Mouse (Mus musculus) CD4-positive, CD25-positive, alpha-beta regulatory T cell, adult 2 months (primary cell): Measurements from ENCODE around the gene Mapkbp1.

Experiments
- DNase-seq: peaks from one replicate; pipeline ENCODE4 v3.0.0-alpha.2; 2012; ENCODE audit warnings: low read depth, low spot score

Gene Mapkbp1

DNA sequence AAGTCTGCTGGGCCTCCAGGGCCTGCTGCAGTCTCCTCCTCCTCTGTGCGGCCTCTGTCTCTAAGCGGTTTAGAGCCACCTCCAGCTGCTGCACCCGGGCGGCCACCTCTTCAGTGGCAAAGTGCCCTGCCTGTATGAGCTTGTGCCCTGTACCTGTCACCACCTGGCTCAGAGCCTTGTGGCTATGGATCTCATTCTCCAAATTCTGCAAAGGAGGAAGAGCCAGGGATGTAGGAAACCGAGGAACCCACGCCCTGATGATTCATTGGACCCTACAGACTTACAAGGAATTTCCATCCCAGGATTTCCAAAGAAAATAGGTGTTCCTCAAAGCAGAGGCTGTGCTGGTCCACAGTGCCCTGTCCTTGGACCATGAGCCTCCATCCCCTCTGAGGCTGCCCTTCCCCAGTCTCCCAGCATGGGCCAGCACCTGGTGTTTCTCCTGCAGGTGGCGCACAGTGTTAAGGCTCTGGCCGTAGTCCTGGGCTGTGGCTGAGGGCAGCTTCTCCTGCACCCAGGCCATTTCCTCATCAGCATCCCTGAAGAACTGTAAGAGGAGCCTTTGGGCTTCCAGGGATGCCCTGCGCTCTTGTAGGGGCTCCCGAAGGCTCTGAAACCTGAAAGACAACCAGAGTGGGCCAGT is 77.3 kb downstream of the Mapkbp1 start:
- DNase-seq = peak; percentile 20

DNA sequence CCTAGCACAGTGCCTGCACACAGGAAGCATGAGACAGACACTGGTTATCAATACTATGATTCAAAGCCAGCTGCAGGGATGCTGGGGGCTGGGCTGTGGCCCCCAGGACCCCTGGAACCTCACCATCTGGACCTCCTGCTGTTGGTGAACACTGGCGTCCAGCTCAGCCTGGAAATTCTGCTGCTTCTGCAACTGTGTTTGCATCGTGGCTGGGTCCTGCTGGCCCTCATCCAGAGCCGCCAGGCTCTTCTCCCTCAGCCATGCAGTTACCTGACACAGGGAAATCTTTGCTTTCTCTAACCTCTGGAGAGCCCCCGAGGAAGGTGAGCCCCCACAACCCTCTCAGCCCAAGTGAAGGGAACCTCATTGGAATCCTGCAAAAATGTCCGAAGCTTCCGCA is 78.9 kb downstream of the Mapkbp1 start:
- DNase-seq = no peak

DNA sequence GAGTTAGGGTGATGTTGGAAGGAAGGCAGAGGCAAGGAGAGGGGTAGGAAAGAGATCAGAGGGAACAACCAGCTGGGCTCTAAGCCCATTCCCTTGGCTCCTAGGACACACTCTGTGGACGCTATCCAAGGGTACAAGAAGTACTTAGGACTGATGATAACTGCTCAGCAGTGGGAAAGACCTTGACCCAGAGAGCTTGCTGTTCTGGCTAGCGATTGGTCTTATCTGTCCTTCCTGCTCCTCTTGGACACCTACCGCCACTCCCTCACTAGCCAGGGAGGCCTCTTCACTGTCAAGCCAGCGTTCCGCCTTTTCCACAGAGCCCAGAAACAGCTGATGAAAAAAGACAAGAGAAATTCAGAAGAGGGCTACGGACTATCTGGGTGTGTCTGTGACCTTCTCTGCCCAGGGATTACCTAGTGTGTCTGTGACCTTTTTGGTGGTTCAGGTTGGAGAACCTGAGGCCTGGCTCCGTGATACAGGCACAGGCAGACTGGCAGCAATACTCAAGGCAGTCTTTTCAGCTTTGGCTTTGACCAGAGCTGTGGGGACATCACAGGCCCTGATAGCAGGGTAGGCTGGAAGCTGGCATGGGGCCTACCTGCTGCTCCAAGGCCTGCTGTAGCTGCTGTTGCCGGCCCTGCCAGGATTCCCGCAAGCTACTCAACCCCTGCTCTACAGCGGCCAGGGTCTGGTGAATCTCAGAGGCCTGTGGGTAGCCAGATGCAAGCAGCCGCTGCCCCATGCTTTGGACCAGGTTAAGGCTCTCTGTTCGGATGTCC is 82.5 kb downstream of the Mapkbp1 start:
- DNase-seq = no peak

DNA sequence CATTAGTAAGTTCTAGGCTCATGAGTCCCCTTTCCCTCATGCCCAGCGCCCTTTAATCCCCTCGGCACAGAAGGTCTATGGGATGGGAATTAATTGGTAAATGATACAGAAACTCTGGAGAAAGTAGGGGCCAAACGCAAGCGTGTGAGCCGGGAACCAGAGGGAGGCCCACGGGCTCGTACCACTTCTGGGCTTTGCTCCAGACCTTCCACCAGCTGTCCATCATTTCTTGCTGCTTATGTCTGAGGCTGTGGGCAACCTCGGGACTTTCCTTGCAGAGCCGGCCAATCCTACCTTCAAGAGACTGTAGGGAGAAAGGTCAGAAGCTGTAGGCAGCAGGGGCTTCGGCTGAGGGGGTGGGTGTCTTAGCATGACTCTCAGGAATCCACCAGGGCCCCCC is 83.4 kb downstream of the Mapkbp1 start:
- DNase-seq = no peak

DNA sequence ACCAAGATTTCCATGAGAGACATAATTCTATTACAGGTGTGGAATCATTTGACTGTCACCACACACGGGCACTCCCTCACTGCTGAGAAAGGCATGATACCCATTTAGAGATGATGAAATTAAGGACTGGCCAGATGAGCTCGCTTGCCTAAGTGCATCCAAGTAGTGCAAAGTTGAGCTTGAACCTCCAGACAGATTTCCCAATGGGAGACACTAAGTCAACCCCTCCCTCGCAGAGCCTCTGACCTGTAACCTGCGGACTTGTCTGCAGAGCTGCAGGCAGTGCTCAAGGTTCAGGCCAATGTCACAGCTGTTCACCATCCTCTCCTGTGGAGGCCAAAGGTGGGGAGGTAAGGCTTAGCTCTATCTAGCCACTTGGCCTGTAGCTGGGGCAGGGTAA is 86.3 kb downstream of the Mapkbp1 start:
- no peak for DNase-seq

DNA sequence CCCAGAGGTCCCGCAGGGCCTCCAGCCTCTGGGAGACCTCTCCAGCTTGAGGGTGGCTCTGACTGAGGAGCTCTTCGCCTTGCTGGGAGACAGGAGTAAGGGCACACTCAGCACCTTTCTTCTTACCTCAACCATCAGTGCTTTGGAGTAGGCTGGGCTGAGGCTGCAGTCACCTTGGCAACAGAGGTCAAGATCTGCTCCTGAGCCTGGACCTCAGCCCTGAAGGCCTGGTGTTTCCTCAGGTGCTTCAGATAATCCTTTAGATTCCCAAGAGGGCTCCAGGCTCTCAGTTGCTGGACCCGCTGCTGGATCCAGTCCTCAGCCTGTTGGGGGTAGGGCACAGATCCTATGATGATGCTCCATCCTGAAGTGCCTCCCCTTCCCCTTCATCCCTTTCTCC is 87.0 kb downstream of the Mapkbp1 start:
- no peak for DNase-seq

DNA sequence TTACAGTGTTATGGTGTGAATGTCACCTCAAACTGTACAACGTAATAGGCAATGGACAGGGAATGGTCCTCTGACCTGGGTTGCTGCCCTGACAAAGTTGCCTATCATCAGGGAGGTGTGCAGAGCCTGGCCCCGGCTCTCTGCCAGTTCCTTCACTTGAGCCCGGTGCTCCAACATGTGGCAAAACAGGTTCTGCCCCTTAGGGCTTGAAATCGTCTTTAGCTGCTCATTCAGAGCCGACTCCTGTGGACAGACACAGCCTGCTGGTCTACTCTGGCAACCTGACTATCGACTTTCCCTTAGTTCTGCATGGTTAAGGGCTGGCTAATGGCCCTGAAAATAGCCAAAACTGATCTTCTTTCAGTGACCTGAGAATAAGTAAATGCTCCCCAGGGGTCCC is 87.7 kb downstream of the Mapkbp1 start:
- no peak for DNase-seq

DNA sequence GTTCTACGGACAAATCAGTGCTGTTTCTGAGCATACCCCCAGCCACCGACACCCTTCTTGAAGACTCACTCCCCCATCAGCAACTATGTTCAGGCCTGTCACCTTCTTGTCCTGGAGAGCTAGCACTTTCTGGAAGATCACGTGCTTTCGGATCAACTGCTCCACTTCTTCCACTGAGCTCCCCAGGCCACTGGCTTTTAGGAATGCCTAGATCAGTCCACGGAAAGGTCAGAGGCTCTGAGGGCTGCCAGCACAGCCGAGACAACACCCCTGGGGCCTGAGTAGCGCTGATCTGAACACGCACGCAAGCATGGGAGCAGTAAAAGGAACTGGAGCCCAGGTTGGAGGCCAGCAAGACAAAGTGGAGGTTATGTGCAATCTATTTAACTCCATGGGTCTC is 88.2 kb downstream of the Mapkbp1 start:
- DNase-seq = no peak

DNA sequence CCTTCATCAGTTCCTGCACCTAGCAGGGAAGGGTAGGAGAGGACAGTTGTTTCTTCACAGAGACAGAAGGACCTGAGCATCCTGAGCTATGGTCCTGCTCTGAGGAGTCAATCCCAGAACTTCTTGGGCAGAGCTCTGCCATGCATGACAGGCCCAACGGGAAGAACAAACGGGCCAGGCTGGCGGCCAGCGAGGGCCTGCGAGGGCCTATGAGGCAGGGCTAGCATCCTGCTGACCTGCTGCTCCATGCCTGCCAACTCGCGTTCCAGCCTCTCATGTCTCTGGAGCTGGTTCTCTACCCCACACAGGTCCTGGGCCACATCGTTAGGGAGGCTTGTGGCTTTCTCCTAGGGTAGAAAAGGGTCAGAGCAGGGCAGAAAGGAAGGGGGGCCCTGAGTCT is 89.7 kb downstream of the Mapkbp1 start:
- DNase-seq = no peak

DNA sequence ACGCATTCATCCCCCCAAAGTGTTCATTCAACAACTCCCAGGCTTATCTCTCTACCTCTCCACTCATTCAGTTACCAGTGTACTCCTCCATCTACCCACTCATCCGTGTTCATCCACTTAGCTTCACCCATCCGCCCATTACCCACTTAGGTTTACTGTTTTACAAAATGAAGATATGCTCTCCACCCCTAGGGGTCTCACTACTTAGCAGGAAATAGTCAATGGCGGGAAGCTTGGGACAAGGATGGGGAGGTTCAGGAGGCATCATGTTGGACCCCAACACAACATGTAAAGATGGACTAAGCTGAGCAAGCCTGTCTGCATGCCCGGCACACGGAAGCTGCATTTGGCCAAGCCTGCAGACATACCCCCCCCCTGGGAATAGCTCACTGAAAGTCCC is 92.1 kb downstream of the Mapkbp1 start:
- DNase-seq = no peak

DNA sequence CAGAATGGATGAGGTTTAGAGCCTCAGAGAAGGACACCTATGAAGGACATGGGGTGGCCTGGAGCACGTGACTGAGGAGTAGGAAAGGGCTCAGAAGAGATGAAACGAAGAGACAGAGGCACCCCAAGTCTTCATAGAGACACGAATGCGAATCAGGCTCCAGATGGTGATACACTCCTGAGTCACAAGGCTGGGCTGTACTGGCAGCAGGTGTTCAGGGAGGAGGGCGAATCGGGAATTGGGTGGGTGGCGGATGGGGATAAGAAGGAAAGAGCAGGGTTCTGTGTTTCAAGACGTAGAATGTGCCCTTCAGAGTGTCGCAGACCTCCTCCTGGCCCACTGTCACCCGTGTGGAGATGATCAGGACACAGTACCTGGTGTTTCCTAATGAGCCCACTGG is 92.7 kb downstream of the Mapkbp1 start:
- DNase-seq = no peak

DNA sequence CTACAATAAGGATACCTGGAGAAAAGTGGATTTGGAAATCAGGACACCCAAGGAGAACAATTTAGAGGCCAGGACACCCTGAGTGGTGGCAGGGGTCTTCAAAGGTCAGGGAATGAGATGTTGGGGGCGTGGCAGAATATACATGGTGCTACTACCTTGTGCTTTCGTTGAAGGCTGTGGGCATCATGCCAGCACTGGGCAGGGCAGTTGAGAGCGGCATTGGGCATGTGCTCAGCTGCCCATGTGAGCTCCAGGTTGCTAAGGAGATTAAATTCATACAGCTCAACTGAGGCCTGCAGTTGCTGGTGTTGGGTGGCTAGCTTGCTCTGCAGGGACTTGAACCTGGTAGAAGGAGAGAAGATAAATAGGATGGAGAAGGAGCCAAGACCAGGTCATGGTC is 93.7 kb downstream of the Mapkbp1 start:
- DNase-seq = no peak

DNA sequence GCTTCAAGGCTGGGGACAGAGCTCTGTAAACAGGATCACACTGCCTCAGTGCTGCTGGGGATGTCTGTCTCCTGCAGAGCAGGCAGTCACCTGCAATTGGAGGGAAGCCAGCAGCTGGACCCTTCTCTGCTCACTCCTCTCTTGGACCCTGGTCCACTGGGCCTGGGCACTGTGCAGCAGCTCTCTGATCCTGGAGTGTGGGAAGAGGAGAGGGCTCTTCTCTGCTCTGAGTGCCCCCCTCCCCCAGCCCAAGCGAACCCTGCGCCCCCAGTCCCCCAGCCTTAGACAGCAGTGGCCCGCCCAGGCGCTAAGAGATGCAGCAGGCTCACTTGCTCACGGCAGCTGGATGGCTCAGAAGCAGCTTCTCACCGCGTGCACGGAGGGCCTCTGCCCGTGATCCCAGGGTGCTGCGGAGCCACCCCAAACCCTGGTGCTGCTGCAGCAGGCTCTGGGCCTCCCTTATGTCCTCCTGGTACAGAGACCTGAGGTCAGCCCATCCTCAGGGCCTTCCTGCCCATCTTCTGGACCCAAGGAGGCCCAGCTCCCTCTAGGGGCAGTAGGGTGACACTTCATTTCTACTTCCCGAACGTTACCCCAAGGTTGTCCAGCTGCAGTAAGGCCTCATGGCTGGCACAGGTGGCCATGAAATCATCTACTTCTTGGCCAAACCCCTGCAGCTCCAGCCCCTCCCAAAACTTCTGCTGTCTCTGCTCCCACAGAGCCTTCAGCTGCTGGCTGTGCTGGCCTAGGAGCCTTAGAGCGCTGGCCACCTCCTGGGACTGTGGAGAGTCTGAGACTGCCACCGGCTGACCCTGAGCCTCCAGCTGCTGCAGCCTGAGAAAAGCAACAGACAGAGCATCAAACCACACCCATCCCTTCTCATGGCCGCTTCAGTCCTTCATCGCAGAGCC is 96.3 kb downstream of the Mapkbp1 start:
- peak; percentile 44 for DNase-seq

DNA sequence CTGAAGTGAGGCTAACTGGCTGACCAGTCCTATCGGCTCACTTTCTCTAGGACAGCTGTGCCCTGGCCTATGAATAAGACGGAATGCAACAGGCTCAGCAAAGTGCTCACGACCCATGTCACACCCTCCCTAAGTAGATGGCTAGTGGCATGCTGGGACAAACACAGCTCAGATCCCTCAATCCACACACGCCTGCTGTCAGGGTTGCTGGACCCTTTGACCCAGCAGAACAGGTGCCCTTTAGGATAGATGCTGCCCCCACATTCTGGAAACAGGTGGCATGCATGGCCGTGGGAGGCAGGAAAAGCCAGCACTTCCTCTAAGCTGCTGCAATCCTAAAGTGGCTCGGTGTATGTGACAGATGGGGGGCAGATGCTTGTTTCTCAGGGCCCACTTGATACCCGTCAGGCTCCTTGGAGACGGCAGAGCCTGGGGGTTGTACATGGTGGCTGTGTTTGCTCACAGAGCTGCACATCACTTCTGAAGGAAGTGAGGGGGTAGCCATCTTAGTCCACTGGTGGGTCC is 97.0 kb downstream of the Mapkbp1 start:
- DNase-seq = no peak

DNA sequence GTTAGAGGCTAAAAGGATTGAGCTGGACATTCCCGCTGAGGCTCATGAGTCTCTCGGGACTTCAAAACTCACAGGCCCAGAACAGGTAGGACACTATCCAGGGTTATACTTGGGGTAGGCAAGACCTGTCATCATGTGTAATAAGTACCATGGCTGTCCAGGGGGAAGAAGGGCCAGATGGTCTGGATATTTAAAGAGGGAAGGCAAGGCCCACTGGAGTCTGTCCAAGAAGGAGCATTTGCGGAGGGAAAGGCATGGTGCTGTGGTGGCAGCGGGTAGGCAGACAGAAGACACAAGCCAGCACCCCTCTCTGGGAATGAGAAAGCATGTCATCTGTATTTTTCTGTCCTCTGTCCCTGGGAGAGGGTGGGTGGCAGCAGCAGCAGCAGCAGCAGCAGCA is 101.6 kb downstream of the Mapkbp1 start:
- DNase-seq = no peak

DNA sequence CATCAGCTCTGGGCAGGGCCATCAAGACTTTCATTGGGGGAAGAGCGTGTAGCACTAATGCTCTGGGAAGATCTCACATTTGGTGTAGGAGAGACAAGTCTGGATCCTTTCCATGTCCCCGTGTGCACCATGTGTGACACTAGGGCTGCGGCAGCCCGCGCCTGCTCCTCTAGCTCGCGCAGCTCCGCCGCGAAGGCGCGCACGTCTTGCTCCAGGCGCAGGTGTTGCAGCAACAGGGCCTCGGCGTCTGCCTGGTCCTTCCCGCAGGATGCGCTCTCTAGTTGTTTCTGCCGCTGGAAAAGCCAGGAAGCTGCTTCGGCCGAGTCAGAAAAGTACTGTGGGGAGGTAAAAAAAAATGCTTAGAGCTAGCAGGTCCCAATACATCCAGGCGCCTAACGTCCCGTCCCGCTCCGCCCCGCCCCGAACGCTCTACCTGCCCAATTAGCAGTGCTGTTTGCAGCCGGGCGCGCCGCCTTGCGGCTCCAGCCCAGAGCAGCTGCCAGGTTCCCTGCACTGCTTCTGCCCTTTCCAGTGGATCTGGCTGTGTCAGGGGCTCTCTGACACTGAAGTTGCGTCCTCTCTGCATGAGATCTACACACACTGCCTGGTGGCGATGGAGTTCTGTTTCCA is 103.7 kb downstream of the Mapkbp1 start:
- DNase-seq = peak; percentile 65
